Mouse (Mus musculus): ENCODE results near the gene Lamc1. TPM values are rescaled to one million over a fixed set of nuclear protein-coding genes. Genes with fewer than 3 reads are reported as not detected.

Gene Lamc1
- total RNA-seq, 2 experiments from 2014 or later: 40.8 to 46.8 TPM

- intact Hi-C loops (cut with DNase I): loop anchor here (10.0 kb wide), 1 partner anchor 159 kb away; no protein-coding TSS in a partner anchor
- DNase-seq (ENCODE audit: low spot score in 2 of 2): peak; percentile 19 to 69
Measured at GRCm38 (mm10) chr1:153225786-153226725, 106.5 kb downstream of the Lamc1 start.

GRCm38 (mm10) chr1:153224331-153224730, 108.3 kb downstream of the Lamc1 start:
- DNase-seq (ENCODE audit: low spot score in 2 of 2): no peak
- intact Hi-C loops (cut with DNase I): loop anchor here (10.0 kb wide), 1 partner anchor 160 kb away; no protein-coding TSS in a partner anchor

GRCm38 (mm10) chr1:153219376-153219775, 113.2 kb downstream of the Lamc1 start:
- intact Hi-C loops (cut with DNase I): no loop called here
- DNase-seq (ENCODE audit: low spot score in 2 of 2): no peak

DNA sequence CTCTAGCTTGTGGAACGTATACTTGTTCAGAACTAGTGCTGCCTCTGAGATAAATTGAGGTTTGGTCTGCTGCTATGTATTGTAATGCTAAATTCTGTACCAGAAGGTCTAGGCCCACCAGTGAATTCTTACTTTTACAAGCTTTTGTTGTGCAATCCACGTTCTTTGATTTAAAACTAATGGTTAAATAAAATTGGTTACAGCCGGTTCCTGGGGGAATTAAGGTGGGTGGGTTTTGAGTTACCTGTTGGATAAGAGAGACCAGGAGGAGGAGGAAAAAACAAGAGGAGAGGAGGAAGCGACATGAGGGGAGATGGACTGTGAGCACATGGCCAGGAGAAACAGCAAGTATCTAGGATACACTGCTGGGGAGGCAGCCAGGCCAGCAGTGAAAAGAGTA, 116.1 kb downstream of the Lamc1 start:
- no peak for DNase-seq (ENCODE audit: low spot score in 2 of 2)
- intact Hi-C loops (cut with DNase I): no loop called here

GRCm38 (mm10) chr1:153215676-153216075, 116.9 kb downstream of the Lamc1 start:
- DNase-seq (ENCODE audit: low spot score in 2 of 2): no peak

DNA sequence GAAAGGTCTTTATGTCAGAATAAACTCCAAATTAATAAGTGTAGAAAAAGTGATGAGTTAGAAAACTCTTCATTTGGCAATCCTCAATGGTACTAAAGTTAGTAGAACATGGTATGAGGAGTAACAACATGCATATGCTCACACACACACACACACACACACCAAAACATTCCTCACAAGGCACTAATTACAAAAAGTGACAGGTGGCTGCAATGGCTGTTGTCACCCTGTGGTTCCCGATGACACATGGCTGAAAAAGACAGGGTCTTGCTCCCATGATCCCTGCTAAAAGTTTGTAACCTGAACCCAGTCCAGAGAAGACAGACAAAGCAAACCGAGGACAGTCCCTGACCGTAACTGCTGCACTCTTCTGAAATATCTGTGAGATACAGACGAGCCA, 121.6 kb downstream of the Lamc1 start:
- no peak for DNase-seq (ENCODE audit: low spot score in 2 of 2)
- intact Hi-C loops (cut with DNase I): no loop called here

More at GRCm38 (mm10) chr1:153215676-153216075, 116.9 kb downstream of the Lamc1 start:
- intact Hi-C loops (cut with DNase I): no loop called here

GRCm38 (mm10) chr1:153210198-153210597, 122.4 kb downstream of the Lamc1 start:
- no peak for DNase-seq (ENCODE audit: low spot score in 2 of 2)
- intact Hi-C loops (cut with DNase I): no loop called here

GRCm38 (mm10) chr1:153202195-153202594, 130.4 kb downstream of the Lamc1 start:
- intact Hi-C loops (cut with DNase I): no loop called here
- no peak for DNase-seq (ENCODE audit: low spot score in 2 of 2)

DNA sequence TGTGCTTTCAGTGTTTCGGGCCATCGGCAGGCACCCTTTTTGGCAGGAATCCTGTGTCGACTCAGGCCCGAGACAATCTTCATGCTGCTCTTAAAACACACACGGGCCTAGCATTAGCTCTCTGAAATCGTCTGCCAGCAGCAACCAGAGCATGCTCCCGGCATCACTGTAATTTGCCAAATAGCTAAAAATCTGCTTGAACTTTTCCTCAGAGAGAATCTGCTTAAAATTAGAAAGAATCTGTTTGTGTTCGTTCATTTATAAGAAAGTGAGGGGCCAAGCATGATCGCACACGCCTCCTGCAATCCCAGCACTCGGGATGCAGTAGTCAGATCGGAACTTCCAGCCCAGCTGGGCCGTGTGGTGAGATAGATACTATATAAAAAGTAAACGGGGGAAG, 131.1 kb downstream of the Lamc1 start:
- no peak for DNase-seq (ENCODE audit: low spot score in 2 of 2)

DNA sequence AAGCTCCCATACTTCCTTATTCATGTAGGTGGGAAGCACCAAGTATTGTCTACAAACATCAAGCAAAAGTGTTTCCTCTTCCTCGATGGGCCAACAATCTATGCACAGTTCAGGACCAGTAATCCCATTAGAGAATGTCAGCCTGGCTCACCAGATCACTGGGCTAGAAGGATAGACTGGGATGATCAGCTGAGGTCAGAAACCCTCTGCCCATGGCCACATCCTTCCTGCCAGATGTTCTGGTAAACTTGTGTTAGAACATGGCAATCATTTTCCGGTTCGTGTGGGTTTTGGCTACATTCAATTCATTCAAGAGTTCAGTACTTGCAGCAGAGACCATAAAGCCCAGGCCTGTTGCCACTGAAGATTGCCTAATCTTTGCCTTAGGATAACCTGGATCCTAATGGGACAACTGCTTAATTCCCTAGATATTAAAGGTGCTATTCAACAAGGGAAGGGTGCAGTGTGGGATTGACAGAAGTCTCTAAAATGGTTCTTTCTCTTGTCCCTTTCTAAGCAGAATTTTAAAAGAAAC, 135.2 kb downstream of the Lamc1 start:
- no peak for DNase-seq (ENCODE audit: low spot score in 2 of 2)
- intact Hi-C loops (cut with DNase I): no loop called here

More for the DNA sequence above, 131.1 kb downstream of the Lamc1 start:
- intact Hi-C loops (cut with DNase I): no loop called here

DNA sequence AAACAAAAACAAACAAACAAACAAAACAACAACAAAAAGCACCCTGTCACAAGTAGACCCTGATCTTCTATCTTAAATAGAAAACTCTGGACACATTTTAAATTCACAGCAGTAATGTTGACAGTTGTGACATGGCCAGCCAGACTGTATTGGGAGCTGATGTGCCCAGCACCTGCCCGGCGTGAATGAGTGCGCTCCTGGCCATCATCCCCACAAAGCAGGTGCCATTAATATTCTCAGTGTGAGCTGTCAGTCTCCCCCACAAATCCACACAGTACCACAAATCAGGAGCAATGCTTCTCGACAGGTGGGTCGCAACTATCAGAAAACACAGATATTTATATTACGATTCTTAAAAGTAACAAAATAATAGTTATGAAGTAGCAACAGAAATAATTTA, 139.6 kb downstream of the Lamc1 start:
- intact Hi-C loops (cut with DNase I): no loop called here
- DNase-seq (ENCODE audit: low spot score in 2 of 2): no peak

- DNase-seq (ENCODE audit: low spot score in 2 of 2): no peak
- intact Hi-C loops (cut with DNase I): no loop called here
Measured at GRCm38 (mm10) chr1:153192379-153192778, 140.2 kb downstream of the Lamc1 start.

GRCm38 (mm10) chr1:153191943-153192329, 140.7 kb downstream of the Lamc1 start:
- intact Hi-C loops (cut with DNase I): no loop called here
- peak; percentile 75 to 77 for DNase-seq (ENCODE audit: low spot score in 2 of 2)

GRCm38 (mm10) chr1:153191237-153191942, 141.2 kb downstream of the Lamc1 start:
- intact Hi-C loops (cut with DNase I): no loop called here
- DNase-seq (ENCODE audit: low spot score in 2 of 2): no peak

DNA sequence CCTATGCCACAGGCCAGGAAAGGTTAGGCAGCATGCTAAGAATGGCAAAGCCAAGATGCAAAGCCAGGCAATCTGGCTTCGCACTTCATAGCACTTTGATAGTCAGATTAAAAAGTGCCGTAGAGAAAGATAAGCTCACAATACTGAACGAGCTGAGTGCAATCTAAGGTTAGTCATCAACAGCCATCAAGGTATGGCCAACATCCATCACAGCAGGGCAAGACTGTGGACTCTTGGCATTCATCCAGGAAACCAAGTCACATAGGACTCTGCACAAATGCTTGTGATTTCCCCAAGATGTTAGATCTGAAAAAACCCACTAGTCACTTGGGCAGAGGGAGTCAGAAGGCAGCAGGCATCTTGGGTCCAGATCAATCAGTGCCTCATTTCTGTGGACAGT, 144.5 kb downstream of the Lamc1 start:
- no peak for DNase-seq (ENCODE audit: low spot score in 2 of 2)
- intact Hi-C loops (cut with DNase I): no loop called here

- DNase-seq (ENCODE audit: low spot score in 2 of 2): no peak
- intact Hi-C loops (cut with DNase I): no loop called here
Measured at GRCm38 (mm10) chr1:153185828-153186803, 146.5 kb downstream of the Lamc1 start, which contains the start of gene Lamc2. Gene Lamc2 (minus strand): TSS chr1:153186447.

GRCm38 (mm10) chr1:153180586-153181289, 151.8 kb downstream of the Lamc1 start:
- peak; percentile 62 to 91 for DNase-seq (ENCODE audit: low spot score in 2 of 2)
- intact Hi-C loops (cut with DNase I): loop anchor here (2.0 kb wide), 1 partner anchor 128 kb away; no protein-coding TSS in a partner anchor

DNA sequence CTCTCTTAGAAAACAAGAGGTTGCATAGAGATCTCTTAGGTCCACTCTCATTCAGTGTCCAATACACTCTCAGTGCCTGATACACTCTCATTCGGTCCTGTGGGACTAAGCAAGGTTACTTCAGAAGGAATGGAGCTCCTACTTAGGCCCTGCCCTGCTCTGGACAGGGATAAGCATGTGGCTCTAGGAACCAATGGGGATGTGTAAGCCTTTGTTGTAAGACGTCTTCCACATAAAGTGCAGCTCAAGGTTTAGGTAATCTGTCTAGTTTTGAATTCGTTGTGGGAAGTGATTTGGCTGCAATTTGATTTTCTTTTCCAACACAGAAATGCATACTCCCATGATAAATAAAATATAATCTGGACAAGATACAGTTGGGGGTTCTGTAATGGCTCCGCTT, 152.4 kb downstream of the Lamc1 start:
- no peak for DNase-seq (ENCODE audit: low spot score in 2 of 2)
- intact Hi-C loops (cut with DNase I): loop anchor here (2.0 kb wide), 1 partner anchor 129 kb away; no protein-coding TSS in a partner anchor

All from left cerebral cortex, postnatal 14 days (tissue).